Mouse (Mus musculus) frontal cortex, postnatal 36 days (tissue): ENCODE measurements around the gene 2010111I01Rik.

Experiments used
- DNase-seq, 2 experiments: peaks; one replicate each; pipeline ENCODE4 v3.0.0; 2022; ENCODE audit warnings: low spot score in 2 of 2

Gene 2010111I01Rik

DNA sequence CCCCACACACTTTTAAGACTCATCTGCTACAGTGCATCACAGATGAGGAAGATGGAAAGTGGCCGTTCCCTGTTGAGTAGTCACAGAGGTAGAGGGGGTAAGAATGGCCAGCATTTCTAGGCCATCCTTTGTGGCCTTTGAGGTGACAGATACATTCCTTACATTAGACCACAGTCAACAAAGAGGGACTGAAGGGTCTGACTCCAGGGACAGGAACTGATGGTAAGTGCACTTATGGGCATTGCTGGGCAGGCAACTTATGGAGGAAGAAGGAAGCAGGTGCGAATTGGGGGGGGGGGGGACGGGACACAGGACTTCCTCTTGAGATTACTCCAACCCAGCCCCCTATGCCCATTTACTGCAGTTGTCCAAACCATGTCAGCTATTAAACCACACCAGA is 187.8 kb downstream of the 2010111I01Rik start:
- no peak for DNase-seq

GRCm38 (mm10) chr13:63153397-63153796 is 188.7 kb downstream of the 2010111I01Rik start:
- DNase-seq: no peak

- DNase-seq: peak in 1 of 2 experiments; percentile 18
Measured at GRCm38 (mm10) chr13:63154851-63155571, 190.3 kb downstream of the 2010111I01Rik start.

GRCm38 (mm10) chr13:63156264-63156663 is 191.6 kb downstream of the 2010111I01Rik start:
- no peak for DNase-seq

GRCm38 (mm10) chr13:63170282-63171073 is 205.8 kb downstream of the 2010111I01Rik start:
- DNase-seq: no peak

DNA sequence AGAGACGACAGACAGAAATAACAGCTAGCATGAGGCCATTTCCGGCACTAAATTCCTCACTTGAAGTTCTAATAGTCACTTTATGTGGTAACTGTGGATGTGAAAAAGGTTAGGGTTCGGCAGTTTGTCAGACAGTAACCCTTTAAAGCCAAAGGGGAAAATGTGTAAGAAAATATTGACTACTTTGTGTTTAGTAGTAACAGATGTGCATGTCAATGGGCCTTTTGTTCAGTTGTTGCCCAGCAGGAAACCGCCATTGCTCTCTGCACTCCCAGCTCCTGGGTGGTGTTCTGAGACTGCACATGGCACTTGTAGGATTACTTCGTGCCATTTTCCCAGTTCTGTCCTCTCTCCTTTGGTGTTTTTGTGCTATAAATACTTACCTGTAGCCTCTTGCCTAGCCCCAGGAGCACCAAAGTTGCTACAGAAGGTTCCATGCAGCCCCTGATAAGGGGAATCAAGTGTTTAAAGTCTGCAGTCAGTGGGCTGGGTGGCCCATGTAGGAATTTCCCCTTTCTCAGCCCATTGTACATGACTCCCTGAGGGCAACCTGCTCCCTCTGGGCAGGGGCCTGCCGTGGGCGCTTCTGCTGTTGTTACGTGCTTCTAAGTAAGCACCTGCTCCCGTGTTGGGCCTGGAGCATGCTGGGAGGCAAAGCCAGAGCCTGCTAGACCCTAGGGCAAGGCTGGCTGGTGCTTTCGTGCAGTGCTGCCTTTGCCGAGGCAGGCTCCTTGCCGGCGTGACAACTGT is 206.8 kb downstream of the 2010111I01Rik start:
- DNase-seq: no peak

DNA sequence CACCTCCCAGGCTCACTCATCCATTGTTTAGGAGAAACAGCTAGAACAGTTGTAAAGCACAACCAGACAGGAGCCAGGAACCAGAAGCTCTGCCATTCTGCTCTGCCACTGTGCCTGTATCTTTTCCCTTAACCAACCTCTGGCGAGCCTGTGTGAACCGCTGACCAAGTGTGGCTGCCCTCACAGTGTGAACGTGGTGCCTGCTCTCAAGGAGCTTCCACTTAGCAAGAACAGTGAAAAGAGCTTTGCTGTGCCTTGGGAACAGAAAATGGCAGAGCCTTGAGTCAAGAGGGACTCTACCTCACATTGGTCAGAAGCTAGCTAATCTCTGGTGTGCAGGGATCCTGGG is 207.4 kb downstream of the 2010111I01Rik start:
- DNase-seq: no peak

DNA sequence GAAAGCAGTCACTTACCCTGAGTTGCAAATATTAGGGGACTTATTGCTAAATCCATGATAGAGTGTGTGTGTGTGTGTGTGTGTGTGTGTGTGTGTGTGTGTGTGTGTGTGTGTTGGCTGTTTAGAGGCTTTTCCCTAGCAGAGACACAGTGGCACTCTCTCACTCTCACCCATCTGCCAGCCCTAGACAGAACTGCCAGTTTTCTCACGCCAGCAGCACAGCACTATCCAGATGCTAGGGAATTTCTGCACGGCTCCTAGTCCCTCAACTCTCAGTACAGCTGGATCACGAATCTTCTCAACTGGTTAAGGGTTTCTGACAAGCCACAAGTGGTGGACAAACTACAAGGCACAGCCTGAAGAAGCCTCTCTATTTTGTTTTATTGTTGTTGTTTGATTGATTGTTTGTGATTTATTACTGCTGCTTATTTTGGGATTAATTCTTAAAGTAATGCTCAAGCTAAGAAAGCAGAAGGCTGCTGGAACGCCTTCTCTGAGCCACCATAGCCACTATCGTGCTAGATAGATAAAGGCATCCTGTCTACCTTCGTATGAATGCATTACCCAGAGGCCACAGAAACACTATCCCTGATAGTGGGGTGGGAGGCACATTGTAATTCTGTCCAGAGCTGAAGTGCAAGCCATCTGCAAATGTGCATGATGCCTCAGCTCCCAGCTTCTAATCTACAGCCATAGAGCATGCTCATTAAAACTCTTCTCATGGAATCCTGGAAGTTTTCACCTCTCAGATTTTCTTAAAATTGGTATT is 209.7 kb downstream of the 2010111I01Rik start:
- DNase-seq: no peak

GRCm38 (mm10) chr13:63176131-63176530 is 211.4 kb downstream of the 2010111I01Rik start:
- no peak for DNase-seq

DNA sequence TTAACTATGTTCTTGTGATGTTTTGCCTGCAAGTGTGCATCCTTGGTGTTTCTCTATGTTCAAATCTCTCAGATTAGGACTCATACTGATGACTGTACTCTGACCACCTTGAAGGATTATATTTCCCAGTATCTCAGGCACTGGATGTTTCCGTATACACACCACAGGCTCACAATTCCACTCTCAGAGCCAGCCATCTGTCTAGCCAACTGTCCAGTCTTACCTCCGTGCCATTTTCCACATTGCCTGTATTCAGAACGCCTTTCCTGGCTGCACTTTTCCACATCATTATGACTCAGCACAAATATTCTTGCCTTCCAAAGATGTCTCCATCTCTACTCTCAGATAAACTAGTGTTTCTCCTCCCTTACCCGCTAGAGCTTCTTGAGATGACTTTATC is 212.5 kb downstream of the 2010111I01Rik start:
- peak; percentile 45 to 60 for DNase-seq

DNA sequence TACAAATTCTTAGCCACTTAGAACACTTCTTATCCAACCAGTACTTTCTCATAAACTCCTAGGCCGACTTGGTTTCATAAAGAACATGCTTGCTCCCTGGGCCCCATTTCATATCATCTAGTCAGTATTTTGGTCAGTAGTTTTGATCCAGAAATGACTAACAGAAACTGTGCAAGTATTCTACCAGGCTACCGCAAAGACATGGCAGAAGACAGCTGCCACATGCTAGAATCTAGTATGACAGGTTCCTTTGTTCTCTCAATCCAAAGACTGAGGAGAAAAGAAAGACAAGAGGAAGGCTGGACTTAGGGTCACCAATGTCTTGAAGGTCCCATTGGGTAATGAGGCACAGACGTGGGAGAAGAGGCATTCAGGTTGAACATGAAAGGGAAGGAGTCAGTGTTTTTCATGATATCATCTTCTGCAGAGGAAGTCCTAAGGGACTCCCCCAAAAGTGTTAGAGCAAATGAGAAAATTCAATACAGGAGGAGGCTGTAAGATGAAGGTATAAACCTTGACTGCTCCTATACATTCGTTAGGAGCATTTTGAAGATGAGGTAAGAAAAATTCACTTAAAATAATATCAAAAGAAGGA is 216.0 kb downstream of the 2010111I01Rik start:
- no peak for DNase-seq

GRCm38 (mm10) chr13:63184946-63185345 is 220.3 kb downstream of the 2010111I01Rik start:
- no peak for DNase-seq

- DNase-seq: no peak
Measured at GRCm38 (mm10) chr13:63186217-63186616, 221.5 kb downstream of the 2010111I01Rik start.

- no peak for DNase-seq
Measured at GRCm38 (mm10) chr13:63186642-63187041, 221.9 kb downstream of the 2010111I01Rik start.

DNA sequence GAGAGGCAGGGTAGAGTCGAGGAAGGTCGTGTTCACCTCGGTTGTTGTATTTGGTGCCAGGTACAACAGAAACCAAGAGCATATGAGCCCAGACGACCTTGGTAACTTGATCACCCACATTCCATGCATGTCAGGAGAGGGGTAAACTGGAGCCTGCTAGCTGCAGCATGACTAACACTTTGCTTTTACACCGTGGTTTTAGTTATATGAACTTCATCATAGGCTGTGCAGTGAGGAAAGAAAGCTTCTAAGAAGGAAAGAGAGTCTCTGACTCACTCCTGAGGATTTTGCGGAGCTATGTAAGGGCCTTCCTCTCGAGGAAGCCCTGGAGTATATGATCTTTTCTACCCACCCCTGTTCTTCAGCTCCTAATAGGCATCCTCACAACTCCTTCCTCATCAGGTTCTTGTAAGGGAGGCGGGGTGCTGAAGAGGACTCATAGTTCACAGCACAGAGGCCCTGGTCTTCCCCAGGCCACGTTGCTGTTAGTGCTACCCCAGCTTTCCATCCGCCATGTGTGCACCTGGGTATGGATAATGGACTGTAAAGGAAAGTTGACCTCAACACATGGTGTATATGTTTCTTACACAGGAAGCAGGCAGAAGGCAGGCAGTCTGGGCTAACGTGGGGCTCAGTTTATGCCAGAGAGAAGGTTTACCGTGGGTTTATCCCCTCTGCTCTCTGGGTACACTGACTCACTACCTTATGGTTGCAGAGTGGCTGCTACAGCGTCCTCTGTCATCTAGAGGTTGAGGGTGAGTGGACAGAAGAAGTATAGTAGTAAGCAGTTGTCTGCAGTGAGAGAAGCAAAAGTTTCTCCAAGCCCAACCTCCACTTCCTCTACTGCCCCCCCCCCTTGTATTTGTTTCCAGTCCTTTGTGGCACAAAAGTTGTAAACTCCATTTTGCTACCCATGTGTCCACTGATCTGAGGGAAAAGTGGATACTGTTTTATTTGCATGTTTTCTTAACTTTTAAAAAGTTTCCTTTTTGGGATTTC is 222.8 kb downstream of the 2010111I01Rik start:
- DNase-seq: no peak

GRCm38 (mm10) chr13:63188306-63188705 is 223.6 kb downstream of the 2010111I01Rik start:
- peak; percentile 40 to 51 for DNase-seq

- DNase-seq: no peak
Measured at GRCm38 (mm10) chr13:63188811-63189210, 224.1 kb downstream of the 2010111I01Rik start.

DNA sequence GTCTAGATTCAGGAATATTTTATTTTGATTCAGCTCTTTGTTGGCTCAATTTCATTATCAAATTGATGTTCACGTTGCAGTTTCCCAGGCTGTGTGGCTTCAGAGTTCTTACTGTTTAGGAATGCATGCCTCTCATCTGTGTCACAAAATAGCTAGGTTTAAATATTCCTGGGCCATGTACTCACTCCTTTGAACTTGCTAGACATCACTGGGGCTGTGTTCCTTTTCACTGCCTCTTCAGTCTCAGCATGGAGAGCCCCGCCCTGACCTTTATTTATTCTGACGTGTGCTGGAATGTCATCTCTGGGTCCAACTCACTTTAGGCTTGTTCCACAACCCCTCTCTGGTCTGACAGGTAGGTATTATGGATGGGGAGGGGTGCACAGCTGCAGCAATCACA is 228.7 kb downstream of the 2010111I01Rik start:
- DNase-seq: no peak

DNA sequence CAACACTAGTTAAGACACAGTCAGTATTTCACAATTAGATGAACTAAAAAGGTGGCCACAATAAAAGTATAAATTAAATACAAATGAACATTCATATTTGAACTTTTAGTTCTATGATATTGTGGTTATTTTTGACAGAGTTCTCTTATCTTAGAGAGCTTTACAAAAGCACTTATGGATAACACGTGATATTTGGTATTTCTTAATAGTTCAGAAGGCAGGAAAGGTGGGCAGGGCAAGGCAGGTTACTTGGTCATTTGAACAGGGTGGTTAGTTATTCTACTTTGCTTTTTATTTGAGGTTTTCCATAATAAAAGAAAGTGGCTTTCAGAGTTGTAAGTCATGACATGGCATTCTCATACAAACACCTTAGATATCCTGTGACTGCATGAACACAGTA is 233.3 kb downstream of the 2010111I01Rik start:
- DNase-seq: no peak

DNA sequence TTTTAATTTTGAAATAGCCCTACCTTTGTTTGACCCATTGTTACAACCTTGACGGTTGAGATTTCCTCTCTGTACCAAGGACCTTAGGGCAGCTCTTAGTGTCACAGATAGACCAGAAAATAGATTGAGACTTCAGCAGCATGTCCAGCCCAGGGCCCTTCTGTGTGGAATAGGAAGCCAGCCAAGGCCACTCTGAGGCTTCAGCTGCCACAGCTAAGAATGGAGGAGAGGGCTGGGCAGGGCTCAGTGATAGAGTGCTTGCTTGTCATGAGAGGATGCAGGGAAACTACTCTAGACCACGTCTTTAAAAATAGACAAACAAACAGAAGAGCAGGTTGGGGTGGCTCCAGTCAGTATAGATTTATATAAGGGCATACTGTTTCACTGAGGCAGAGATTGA is 234.9 kb downstream of the 2010111I01Rik start:
- DNase-seq: no peak
